Mouse (Mus musculus) erythroid progenitor cell, adult 5-6 weeks (primary cell): ENCODE measurements around the gene Olah. TPM values are rescaled to one million over a fixed set of nuclear protein-coding genes. Genes with fewer than 3 reads are reported as not detected.

Source experiments
- ATAC-seq: replicated peaks from 2 replicates; pipeline ENCODE4 v1.8.0; 2016; ENCODE audit warnings: moderate number of reproducible peaks, mild to moderate bottlenecking, moderate TSS enrichment, inconsistent platforms; ENCODE audit not compliant: poor library complexity, low FRiP score, severe bottlenecking
- total RNA-seq, 2 experiments: library from RNA; stranded (forward) in 1 of 2; stranded (reverse) in 1 of 2; fragments of 150-400 nt in 1 of 2; fragments of 186-747, 209-891 nt in 1 of 2; gene quantifications; 2 replicates each; pipeline versions ENCODE4 v1.2.3 to v1.2.4; 2015 to 2017; ENCODE audit warnings: low replicate concordance in 2 of 2

Gene Olah
- total RNA-seq, 2 experiments from 2014 or later: not detected

DNA sequence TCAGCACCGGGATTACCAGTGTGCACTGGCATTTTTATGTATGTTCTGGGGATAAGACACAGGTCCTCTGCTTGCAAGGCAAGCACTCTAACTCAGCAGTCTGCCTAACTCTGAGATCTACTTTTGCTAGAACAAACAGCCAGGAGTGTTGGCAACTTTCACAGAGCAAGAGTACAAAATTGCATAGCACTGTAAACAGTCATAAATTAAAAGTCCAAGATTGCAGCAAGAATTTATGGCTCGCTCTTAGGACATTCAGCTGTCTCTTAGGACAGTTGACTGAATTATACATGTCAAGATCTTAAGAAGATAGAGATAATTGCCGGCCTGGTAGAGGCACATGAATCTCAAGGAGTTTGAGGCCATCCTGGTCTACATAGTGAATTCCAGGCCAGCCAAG, 40.7 kb downstream of the Olah start:
- no peak for ATAC-seq

DNA sequence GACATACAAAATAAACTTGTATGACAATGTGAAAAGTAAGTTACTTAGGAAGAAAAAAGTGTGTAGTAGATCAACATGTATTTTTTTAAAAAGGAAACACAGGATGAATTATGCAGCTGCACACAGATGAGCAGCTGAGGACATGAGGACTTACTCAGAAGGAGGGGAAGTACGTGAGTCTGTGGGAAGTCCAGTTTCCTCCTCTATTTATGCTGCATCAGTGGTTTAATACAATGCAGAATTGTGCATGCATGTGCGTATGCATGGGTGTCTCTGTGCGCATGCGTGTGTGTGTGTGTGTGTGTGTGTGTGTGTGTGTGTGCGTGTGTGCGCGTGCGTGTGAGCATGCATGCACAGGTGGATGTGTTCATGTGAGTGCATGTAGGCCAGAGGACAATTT, 41.2 kb downstream of the Olah start:
- ATAC-seq: no peak

DNA sequence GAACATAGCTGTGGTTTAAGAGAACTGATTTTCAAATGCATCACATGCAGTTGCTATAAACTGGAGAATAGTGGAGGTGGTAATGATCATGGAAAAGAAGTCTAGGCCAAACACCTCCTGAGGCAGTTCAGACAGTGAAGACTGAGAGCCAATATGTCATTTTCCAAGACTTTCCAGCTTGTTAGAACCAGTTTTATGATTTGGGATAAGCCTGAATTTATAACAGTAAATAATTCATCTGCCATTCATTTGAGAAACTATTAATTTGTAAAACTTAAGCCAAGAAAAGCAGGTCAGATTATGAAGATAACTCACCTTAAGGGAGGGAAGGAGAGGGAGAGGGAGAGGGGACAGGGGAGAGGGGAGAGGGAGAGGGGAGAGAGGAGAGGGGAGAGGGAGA, 43.9 kb downstream of the Olah start:
- ATAC-seq: no peak

DNA sequence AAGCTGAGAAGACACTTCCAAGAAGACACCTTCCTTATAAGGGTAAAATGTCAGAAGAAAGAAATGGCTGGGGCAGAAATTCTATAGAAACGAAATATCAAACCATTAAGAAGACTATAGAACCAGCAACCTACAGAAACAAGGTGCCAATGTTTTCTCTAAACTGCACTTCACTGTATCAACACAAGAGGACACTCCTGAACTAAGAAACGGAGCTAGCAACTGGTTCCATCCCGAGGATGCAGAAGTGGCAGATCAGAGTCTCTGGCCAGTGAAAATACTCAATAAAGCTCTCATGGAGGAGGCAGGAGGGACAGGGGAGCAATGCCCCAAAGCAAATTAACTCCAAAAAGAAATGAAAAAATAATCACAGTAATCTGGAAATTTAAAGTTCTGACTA, 48.1 kb downstream of the Olah start:
- no peak for ATAC-seq

DNA sequence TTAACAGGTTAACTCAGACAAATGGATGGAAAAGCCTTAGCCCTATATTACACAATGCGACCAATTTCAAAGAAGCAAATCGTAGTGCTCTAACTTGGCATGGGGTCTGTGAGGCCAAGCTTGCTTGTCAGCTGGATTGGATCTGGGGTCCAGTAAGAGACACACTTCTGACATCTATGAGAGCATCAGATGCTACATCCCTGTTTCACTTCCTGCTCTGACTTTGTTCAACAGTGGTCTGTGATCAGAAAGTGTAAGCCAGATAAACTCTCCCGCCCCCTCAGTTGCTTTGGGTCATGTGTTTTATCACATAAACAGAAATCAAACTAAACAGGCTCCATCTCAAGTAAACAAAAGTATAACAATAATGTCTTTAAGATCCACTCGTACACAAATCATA, 48.6 kb downstream of the Olah start:
- no peak for ATAC-seq

DNA sequence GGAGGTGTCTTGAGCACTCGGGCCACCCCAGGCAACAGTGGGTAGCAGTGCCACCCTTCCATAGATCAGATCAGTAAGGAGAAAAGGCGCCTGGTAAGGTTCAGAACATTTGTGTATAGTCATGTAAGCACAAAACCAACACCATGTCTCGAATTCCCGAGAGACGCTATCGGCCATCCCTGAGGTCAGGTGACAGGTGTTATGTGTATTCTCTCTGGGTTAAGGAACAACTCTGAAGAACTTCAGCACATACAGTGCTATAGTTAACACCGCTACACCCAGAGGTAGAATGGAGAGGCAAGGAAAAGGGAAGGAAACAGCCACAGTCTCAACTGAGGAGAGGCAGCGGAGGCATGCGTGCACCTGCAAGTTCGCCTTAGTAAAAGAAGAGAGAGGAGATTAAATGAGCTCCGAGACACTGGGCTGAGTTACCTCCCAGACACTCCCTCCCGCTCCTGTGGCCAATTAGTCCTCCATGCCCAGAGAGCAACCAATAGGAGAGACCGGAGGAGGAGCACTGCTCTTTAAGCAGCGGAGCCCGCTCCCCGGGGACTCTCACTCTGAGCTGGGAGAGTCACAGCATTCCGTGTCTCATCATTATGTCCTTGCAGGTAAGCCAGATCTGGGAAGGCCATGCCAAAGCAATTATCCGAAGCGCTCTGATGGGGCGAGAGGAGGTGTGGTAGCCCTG, 61.3 kb downstream of the Olah start, which contains the start of gene Acbd7:
Gene Acbd7 (plus strand): TSS at position 558 of the 691 bp plus-strand sequence.
- ATAC-seq: peak; percentile 79

DNA sequence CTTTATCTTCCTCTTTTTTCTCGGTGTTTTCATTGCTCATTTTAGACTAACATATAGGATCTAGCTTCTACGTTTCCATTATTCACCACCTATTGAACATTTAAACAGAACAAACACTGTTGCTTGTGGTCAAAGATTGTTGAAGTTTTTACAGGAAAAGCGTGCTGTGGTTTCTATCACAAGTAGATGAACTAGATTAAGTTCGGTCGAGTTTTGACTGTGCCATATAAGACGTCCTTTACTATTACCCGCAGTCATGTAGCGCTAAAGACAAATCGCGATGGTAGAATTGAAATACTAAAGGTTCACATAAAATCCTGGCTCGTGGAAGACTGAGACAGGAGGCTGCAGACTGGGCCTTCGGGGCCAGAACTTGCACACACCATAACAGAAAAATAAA, 63.2 kb downstream of the Olah start:
- ATAC-seq: no peak

DNA sequence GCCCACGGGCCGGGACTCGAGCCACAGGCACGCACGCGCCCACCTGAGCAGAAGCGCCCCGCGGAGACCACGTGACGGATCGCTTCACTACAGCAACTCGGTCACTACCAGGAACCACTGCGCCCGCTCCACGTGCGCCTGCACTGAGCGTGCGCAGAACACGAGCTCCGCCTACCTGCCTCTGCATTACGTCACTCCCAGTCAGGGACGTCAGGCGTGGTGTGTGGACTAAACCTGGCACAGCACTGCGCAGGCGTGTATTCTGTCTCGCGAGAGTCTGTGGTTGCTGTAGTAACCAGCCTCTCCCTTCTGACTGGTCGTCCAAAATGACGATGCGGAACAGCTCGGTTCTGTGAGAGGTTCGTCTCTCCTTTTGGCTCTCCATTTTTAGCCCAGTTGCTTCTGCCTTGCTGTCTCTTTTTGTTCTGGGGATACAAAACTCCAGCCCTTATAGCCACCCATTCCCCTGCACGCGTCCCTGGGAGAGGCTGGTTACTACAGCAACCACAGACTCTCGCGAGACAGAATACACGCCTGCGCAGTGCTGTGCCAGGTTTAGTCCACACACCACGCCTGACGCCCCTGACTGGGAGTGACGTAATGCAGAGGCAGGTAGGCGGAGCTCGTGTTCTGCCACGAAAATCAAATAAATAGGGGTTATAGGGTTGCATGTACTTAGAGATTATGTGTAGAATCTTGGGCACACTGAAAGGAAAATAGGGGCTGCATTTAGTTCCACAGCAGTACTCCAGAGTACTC, 64.3 kb downstream of the Olah start, which contains the start of gene Rpp38:
Gene Rpp38 (minus strand): TSS at position 160 of the 759 bp plus-strand sequence.
- peak; percentile 90 for ATAC-seq

DNA sequence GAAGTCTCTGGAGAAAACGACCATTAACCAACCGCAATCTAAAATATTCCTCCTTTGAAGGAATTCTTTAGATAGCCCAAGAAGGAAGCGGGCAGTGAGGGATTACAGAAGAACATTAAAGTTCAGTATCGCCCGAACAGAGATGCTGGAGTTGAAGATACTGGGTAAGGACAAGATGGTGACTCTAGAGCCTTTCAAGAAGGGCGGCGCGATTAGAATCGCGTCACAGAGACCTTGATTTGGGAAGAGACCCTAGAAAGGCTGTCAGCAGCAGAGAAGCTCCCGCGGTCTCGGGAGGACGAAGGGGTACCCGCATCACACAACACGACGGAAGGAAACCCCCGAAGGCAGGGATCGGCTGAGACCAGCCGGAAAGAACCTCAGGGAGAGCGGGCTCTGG, 65.0 kb downstream of the Olah start:
- ATAC-seq: no peak

DNA sequence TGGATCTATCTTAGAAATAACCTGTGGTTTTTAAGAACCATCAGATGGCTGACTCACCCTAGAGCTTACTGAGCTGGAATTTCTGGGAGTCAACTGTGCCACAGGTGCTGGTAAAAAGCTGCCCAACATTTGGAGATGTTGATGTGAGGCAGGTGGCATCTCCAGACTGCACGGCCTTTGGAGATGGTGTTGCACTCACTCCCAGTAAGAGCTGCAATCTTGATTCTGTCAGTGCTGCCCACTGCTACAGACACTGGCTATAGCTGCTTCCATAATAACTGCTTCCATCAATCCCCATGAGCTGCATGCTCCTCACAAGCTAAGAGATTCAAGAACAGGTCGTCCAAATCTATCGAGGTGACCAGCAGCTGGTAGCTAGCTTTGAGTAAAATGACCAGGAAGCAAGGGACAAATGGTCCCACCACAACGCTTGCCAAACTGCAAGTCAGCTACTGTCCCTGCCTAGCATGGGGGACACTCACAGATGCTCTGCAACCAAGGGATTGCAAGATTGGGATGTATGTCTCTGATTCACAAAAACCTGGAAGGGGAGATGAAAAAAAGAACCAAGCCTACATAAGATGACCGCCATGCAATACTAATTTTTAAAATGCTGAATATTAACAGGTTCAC, 65.8 kb downstream of the Olah start:
- no peak for ATAC-seq

DNA sequence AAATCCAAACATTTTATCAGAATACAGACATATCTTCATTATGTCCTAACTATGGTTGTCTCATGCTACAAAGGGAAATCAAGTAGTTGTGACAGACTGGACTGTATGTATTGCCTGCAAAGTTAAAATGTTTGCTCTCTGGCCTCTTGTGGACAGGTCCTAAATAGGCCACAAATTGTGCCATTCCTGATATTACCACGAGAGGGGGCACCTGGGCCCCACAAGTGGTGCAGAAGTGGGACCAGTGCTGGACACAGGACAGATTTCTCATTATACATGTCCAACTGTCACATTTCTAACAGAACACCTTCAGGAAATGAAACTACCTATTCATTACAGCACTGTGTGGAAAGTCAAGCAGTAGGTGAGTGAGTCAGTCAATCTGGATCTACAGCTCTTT, 69.7 kb downstream of the Olah start:
- peak; percentile 63 for ATAC-seq

DNA sequence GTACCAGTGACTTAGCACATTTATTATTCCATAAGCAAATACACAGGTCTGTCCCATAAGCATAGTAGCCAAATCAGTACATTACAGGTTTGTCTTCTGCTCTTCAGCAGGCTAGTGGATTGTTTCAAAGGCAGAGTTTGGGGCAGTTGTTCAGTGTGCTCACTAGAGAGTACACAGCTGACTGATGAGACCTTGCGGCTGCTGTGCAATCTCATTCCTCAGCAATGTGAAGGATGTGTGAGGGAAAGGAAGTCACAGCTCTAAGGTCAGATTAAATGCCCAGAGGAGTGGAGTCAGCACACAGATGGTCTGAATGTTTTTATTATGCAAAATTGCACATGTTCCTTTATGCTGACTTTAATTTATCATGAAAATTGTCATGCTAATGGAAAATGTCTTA, 70.5 kb downstream of the Olah start:
- ATAC-seq: no peak

DNA sequence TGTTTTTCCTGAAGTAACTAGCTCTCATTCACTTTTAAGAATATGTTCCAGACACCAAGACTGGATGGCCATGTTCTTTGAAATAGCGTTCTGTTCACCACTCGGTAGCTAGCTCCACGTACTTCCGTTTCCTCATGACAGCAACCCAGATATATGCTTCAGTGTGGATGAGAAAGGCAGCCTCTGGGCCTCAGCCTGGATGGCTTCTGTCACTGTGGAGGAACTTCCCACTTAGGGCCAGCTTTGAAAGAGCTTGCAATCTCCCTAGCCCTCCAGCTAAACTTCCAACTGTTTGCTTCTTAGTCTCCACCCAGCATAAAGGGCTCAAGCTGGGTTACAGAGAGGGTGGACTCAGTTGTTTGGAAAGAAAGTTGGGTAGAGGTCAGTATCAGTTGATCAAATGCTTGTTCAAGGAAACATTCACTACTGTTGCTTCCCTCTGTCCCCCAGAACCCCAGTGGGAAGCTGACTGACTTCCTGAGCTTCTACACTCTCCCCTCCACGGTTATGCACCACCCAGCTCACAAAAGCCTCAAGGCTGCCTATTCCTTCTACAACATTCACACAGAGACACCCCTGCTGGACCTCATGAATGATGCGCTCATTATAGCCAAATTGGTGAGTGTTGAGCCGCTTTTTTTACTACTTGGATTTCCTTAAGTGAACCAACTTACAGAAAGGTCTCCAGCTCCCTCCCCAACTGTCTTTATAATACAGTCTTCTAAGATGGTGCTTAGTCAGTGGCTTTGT, 72.5 kb downstream of the Olah start:
- ATAC-seq: no peak

DNA sequence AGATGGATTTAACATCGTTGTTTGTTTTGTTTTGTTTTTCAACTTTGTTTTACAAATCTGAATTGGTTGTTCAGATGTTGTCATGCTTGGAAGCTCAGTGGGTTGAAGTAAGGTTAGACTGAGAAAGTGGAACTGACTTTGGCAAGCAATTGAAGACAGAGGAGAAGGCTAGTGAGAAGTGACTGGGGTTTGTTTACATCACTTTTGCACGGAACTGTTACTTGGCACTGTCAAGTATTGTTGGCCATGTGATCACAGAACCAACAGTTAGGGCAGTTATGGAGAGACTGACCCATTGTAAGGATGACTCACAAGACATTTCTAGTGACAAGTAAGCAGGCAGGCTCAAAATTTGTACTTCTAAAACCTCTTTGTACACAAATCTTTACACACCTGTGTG, 73.9 kb downstream of the Olah start:
- ATAC-seq: no peak

DNA sequence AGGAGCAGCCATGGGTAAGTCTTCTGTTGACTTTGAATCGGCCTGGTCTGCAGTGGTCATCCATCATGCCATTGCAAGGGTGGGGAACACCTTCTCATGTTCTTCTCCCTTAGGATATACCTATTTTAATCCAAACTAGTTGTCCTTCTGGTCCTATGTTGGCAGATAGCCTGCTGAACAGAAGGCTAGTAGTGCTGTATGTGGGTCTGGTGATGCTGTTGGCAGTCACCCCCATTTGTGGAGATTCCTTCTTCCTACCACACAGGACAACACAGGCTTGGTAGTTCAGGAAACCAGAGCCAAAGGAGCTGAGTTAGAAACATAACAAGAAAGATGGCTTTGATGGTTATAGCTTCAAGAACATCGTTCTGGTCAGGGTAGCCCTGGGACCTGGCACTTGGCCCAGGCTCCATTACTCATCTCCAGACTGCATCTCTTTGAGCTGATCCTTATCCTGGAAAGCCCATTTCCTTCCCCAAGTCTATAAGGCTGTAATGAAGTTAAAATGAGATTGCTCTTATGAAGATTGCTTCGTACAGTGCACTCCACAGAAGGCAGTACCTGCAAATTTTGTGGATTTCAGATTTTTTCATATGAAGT, 91.5 kb downstream of the Olah start:
- no peak for ATAC-seq

DNA sequence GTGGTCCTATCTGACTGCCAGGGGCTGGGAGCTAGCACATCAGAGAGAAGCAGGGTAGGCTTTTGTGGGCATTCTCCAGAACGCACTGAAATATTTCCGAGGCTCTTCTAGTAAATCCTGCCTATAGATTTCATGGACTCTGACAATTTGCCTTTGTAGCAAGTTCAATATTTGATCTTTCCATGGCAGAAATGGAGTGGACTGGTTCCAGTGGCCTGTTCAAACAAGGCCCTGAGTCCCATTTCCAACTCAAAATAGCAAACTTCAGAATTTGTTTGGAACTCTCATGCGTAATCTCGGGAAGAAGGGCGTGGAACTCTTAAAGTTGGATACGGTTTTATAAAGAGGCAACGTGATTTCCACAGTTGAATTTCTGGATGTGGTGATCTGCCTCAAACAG, 101.2 kb downstream of the Olah start:
- no peak for ATAC-seq

DNA sequence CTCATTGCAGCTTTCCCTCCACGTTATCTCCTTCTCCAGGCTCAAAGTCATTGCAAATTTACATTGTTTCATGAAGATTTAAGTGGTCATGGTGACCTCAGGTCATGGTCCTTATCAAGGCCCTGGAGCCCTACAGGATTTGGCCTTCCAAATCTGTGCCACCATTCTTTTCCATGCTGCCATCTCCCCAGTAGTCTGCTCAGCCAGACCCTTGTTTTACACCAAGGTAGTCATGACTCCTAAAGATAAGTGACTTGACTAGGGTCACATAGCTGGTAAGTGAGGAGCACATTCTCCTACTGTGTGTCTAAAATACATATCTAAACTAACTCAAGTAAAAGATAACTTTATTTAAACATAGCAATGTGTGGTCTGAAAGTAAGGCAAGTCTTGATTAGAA, 104.8 kb downstream of the Olah start:
- no peak for ATAC-seq
